Mouse (Mus musculus): ENCODE results near the gene Olfr531. TPM values are rescaled to one million over a fixed set of nuclear protein-coding genes. Genes with fewer than 3 reads are reported as not detected.

Olfr531 gene
- total RNA-seq (2021) = not detected
- long read RNA-seq, experiment 1 = 0 reads
- long read RNA-seq, experiment 2 = 0 reads

DNA sequence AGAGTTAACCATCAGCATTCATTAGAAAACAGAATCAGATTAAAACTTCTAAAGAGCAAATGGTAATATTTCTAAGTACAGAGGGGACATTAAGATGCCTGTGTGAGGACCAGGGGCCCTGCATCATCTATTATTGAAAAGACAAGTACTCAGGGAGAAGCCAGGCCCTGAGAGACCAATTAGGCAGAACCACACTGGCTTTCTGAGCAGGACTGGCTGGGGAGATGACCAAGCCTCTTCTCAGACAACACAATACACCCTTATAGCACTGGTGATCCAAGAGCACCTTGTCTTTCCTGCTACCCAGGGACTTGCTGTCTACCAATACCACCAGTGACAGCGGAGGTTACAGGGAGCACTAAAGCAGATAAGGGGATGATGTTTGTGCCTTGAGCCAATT is at the start of gene Olfr531:
Gene Olfr531, minus strand, starts transcription at position 101 of the 400 bp plus-strand sequence.
- DNase-seq (ENCODE audit: low spot score) = no peak

DNA sequence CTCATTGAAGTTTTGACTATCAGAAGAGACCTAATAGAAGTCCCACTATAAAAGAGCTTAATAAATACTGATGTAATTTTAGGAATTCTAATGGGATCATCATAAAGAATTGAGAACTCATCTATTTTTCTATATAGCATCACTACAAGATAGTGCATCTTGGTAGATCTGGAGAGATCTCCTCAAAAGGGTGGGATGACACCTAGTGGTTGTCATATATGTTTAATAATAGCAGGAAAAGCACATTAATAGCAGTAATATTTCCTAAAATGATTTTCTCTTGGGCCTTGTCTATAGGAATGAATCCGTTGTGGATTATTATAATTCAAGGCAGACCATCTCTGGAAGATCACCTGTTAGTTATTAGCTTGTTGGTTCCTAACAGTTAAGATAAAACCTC is 40.4 kb upstream of the Olfr531 start:
- no peak for DNase-seq (ENCODE audit: low spot score)

DNA sequence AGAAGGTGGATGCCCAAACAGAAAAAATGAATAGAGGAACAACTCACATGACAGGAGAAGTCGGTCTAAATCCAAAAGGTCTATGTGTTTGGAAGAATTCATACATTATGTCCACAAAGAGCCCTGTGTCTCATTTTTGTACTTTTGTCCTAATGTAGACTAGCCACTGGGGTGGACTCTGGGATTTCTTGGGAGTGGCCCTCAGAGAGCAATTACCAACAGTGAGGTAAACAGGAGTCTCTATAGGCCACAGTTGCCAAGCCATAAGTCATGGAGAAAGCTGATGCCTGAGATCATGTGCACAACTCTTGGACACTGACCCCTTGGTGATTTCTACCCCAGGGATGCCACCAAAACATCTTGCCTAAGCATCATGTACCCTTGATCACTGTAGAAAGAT is 18.8 kb upstream of the Olfr531 start, which contains the start of gene Olfr532:
Gene Olfr532, minus strand, starts transcription at position 101 of the 400 bp plus-strand sequence.
- DNase-seq (ENCODE audit: low spot score) = no peak

DNA sequence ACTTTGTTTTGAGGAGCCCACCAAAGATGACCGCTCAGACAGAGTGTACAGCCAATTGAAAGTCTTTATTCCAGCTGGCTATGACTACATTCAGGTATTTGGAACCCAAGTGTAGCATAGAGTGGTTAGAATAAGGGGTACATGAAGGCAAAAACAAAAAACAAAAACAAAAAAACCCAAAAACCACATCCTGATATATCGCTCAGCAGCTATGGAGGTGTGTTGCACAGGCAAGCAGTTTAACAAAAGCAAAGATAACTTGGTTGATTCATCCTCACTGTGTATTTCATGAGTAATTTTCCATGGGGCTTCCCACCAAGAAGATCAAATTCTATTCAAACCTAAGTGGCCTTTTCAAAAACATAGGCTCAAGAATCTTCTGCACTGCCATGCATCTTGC is 25.8 kb downstream of the Olfr531 start:
- DNase-seq (ENCODE audit: low spot score) = no peak

DNA sequence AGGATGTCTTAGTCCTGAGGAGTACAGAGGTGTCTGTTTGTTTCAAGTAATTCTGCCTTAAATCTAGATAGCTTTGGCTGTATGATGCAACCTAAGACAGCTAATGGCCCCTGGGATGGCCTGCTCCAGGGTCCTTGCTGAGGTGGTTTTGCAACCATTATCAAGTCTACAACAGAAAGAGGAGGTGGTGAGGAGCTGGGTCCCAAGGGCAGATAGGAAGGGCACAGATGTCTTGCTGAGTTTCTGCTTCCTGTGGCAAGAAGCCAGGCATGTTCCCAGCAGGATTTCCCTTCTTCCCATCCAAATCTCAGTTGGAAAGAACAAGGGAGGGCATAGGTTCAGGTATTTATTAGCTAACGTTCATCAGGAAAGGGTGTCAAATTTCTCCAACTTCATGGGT is 26.5 kb downstream of the Olfr531 start, which contains the start of gene Olfr530:
Gene Olfr530, minus strand, starts transcription at position 101 of the 400 bp plus-strand sequence.
- no peak for DNase-seq (ENCODE audit: low spot score)

DNA sequence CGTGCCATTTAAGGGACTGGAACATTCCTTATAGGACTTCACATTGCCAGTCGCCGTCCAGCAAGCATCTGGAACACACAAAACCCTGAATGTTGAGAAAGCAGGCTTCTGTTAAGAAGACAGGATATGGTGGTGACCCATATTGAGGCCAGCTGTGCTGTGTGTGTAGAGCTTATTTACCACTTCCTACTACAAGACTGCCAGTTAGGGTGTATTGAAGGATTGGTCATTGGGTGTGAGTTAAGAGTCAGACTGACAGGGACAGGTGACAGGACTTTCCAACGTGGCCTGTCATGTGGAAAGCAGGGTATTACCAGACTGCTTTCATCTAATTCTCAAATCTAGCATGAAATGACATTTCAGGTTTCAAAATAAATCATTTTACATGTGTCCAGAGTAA is 28.4 kb downstream of the Olfr531 start:
- no peak for DNase-seq (ENCODE audit: low spot score)

DNA sequence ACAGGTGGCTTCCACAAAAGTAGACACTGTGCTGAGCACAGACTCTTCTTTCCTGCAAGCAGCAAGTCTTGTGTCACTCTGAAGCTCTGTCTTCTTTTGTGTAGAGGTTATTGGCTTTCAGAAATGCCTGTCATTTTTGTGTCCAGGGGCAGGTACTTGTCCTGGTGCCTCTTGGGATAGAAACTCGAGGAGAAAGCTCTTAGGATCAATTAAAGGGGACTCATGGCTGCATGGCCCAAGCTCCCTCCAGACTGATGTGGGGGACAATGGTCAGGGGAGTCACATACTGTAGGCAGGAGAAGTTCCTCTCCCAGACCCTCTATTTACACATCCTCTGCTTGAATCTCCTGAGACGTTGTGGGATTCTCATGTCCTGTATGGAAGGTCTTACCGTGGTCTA is 41.1 kb downstream of the Olfr531 start, which contains the start of gene Olfr60:
Gene Olfr60, minus strand, starts transcription at position 101 of the 400 bp plus-strand sequence.
- DNase-seq (ENCODE audit: low spot score) = no peak

Other genes starting within 250 kb of the Olfr531 start
- under 1 TPM in 1 of 2 experiments, not detected in 1; 0.07 TPM for gene Sprn, start 248.0 kb downstream of the Olfr531 start, total RNA-seq (2021)
- not detected for gene Olfr522, start 238.2 kb downstream of the Olfr531 start, total RNA-seq (2021)
- not detected for gene Olfr523, start 229.7 kb downstream of the Olfr531 start, total RNA-seq (2021)
- gene Olfr524, start 197.0 kb downstream of the Olfr531 start, total RNA-seq (2021) = not detected
- gene Cd163l1, start 184.7 kb downstream of the Olfr531 start, total RNA-seq (2021) = not detected
- not detected for gene 5830411N06Rik, start 155.6 kb downstream of the Olfr531 start, total RNA-seq (2021)
- not detected for gene Olfr525, start 82.1 kb downstream of the Olfr531 start, total RNA-seq (2021)
- not detected for gene Olfr527, start 68.9 kb downstream of the Olfr531 start, total RNA-seq (2021)
- not detected for gene Olfr60, start 41.2 kb downstream of the Olfr531 start, total RNA-seq (2021)
- gene Olfr530, start 26.6 kb downstream of the Olfr531 start, total RNA-seq (2021) = not detected
- not detected for gene Olfr532, start 18.7 kb upstream of the Olfr531 start, total RNA-seq (2021)
- not detected for gene Olfr533, start 60.5 kb upstream of the Olfr531 start, total RNA-seq (2021)
- gene Olfr535, start 81.3 kb upstream of the Olfr531 start, total RNA-seq (2021) = not detected
- gene Olfr536, start 104.5 kb upstream of the Olfr531 start, total RNA-seq (2021) = not detected
- not detected for gene Olfr538, start 165.0 kb upstream of the Olfr531 start, total RNA-seq (2021)
- gene Olfr46, start 198.4 kb upstream of the Olfr531 start, total RNA-seq (2021) = not detected
- gene Olfr61, start 226.1 kb upstream of the Olfr531 start, total RNA-seq (2021) = not detected
- gene Olfr53, start 243.5 kb upstream of the Olfr531 start, total RNA-seq (2021) = not detected